Mouse (Mus musculus) lung, postnatal 0 days (tissue): ENCODE results near the gene Tomm40l.

Source experiments
- CTCF ChIP-seq: IDR thresholded peaks from 2 replicates; pipeline ENCODE4 v1.5.1; 2016; ENCODE audit warnings: antibody characterized with exemption, mild to moderate bottlenecking
- EP300 ChIP-seq: IDR thresholded peaks from 2 replicates; pipeline ENCODE4 v1.6.1; 2016; ENCODE audit warnings: antibody characterized with exemption, mild to moderate bottlenecking, control low read depth

DNA sequence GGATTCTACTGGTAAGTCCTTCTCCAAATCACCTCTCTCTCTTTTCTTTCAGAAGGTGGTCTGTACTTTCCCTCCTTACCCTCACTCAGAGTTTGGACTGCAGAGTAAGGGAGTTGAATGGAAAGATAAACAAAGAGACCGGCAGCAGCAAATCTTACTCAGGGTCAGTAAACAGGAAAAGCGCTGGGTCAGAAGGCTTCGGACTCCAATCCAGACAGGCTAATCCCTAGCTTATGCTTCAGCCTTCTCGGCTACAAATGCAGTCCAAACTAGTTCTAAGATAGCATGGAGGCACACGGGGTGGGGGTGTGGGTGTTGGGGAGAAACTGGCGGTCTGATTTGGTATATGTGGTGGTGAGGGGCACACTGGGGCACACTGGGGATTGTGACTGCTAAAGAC is 15.1 kb upstream of the Tomm40l start:
- TF ChIP-seq EP300 (no peak), CTCF (no peak)
